Mouse (Mus musculus) intestine, embryonic 16.5 days (tissue): ENCODE measurements around the gene Apoh. TPM values are rescaled to one million over a fixed set of nuclear protein-coding genes. Genes with fewer than 3 reads are reported as not detected.

Source experiments
- ATAC-seq: fragments of 200-750 bp; cut with Nextera tagmentation; 2 replicates; pipeline ENCODE4 v1.8.0; 2017; ENCODE audit warnings: moderate TSS enrichment, moderate library complexity
- H3K27ac ChIP-seq: fragments of 300-500 bp; sonication (generic); 2 replicates; pipeline ENCODE4 v1.5.1; 2014; ENCODE audit warnings: mild to moderate bottlenecking, low read length
- H3K27me3 ChIP-seq: fragments of 300-500 bp; sonication (generic); replicated peaks from 2 replicates; pipeline ENCODE4 v1.6.1; 2014; ENCODE audit warnings: low read length, control low read depth, mixed read lengths; ENCODE audit not compliant: control insufficient read depth, insufficient read depth
- H3K36me3 ChIP-seq: fragments of 300-500 bp; sonication (generic); 2 replicates; pipeline ENCODE4 v1.6.1; 2014; ENCODE audit warnings: low read length, control low read depth; ENCODE audit not compliant: control insufficient read depth, insufficient read depth
- H3K4me1 ChIP-seq: fragments of 300-500 bp; sonication (generic); 2 replicates; pipeline ENCODE4 v1.6.1; 2014; ENCODE audit warnings: low read length, control low read depth, mixed read lengths; ENCODE audit not compliant: control insufficient read depth, insufficient read depth
- H3K4me2 ChIP-seq: fragments of 300-500 bp; sonication (generic); 2 replicates; pipeline ENCODE4 v1.6.1; 2014; ENCODE audit warnings: low read depth, low read length, control low read depth
- H3K4me3 ChIP-seq: fragments of 300-500 bp; sonication (generic); 2 replicates; pipeline ENCODE4 v1.5.1; 2014; ENCODE audit warnings: mild to moderate bottlenecking, low read length
- H3K9ac ChIP-seq: fragments of 300-500 bp; sonication (generic); 2 replicates; pipeline ENCODE4 v1.6.1; 2014; ENCODE audit warnings: low read depth, low read length
- H3K9me3 ChIP-seq: fragments of 300-500 bp; sonication (generic); 2 replicates; pipeline ENCODE4 v1.6.1; 2016; ENCODE audit warnings: low read length, control low read depth; ENCODE audit not compliant: control insufficient read depth
- WGBS: fragments of 180-500 bp; shearing (Covaris S2); extraction: QIAGEN DNeasy Blood & Tissue Kit; methylation state at CpG from one replicate; pipeline ENCODE4 v1.1.7; 2014; 5-methylcytosine and 5-hydroxymethylcytosine counted together
- polyA plus RNA-seq: library from polyadenylated mRNA; unstranded; fragments of >200 nt; fragmentation: Nextera tagmentation; extraction: Ambion mirVana; gene quantifications from 2 replicates; pipeline ENCODE4 v1.2.1, GENCODE M21; 2015

The Apoh gene
- polyA plus RNA-seq, 1 experiment from 2014 or later: 11.5 TPM

DNA sequence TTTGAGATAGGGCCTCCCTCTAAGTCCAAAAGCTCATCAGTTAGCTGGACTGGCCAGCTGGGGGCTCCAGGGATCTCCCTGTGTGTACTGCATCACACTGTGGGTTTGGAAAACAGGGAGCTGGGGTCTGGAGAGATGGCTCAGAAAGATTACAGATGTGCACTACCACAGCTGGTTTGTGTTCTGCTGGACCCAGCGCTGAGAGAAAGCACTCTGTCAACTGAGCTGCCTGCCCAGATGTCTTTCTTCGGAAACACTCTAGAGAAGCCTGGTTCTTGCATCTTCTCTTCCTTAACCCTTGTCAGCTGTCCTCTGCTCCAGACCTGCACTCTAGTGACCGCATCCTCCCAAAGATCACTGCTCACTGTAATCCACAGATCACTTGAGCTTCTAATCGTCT lies 20.8 kb downstream of the Apoh start:
- Histone ChIP-seq H3K27ac (no peak overlapping the region), H3K4me3 (no peak overlapping the region), H3K4me2 (no peak overlapping the region), H3K27me3 (no peaks in the 10 kb centered on the region), H3K9ac (no peak overlapping the region), H3K9me3 (no peaks in the 10 kb centered on the region), H3K4me1 (peaks cover 15% of the 10 kb centered on the region), H3K36me3 (no peaks in the 10 kb centered on the region)
- 0 out of 2 replicates have a peak, but pooled peaks have one; percentile 18 for ATAC-seq
- WGBS: 58% methylated on average over 4 of the region's 4 CpGs

- WGBS: 36% methylated on average over 5 of the region's 7 CpGs
- Histone ChIP-seq H3K9ac (0 out of 2 replicates have a peak overlapping the region, but pooled peaks have one; percentile 9), H3K4me3 (no peak overlapping the region), H3K4me1 (peaks cover 15% of the 10 kb centered on the region), H3K27ac (no peak overlapping the region), H3K36me3 (no peaks in the 10 kb centered on the region), H3K4me2 (no peak overlapping the region), H3K27me3 (no peaks in the 10 kb centered on the region), H3K9me3 (no peaks in the 10 kb centered on the region)
- ATAC-seq: peak; percentile 89
These were observed 21.9 kb downstream of the Apoh start for GRCm38 (mm10) chr11:108364945-108365589.

- H3K27me3 ChIP-seq: no peaks in the 10 kb centered on the region
- no peaks in the 10 kb centered on the region for H3K36me3 ChIP-seq
- no peak overlapping the region for H3K9ac ChIP-seq
- H3K27ac ChIP-seq: no peak overlapping the region
- H3K9me3 ChIP-seq: no peaks in the 10 kb centered on the region
- 59% methylated on average over 7 of the region's 7 CpGs for WGBS
- H3K4me3 ChIP-seq: no peak overlapping the region
- ATAC-seq: peak; percentile 83
- no peak overlapping the region for H3K4me2 ChIP-seq
- peaks cover 15% of the 10 kb centered on the region for H3K4me1 ChIP-seq
These were observed 22.4 kb downstream of the Apoh start for GRCm38 (mm10) chr11:108365600-108365999.

DNA sequence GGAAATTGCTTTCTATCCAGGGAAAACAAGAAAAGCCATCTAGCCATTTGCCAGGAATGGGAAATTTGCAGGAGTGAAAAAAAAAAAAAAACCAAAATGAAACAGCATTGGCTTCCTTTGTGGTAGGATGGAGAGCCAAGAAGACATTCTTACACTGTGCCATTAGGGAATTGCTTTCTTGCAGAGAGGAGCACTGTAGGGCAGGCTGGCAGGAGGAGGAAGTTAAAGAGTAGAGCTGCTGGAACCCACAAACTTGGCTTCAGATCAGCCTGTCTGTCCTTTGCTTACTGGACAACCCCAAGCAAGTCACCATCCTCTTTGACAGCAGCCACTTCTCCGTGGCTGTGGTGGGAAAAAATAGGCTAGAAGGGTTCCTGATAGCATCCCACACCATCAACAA lies 23.9 kb downstream of the Apoh start:
- Histone ChIP-seq H3K27ac (no peak overlapping the region), H3K9ac (no peak overlapping the region), H3K9me3 (no peaks in the 10 kb centered on the region), H3K4me1 (peaks cover 15% of the 10 kb centered on the region), H3K4me2 (no peak overlapping the region), H3K4me3 (no peak overlapping the region), H3K27me3 (no peaks in the 10 kb centered on the region), H3K36me3 (no peaks in the 10 kb centered on the region)
- ATAC-seq: no peak
- 75% methylated on average over 1 of the region's 1 CpGs for WGBS

GRCm38 (mm10) chr11:108376815-108377214 lies 33.7 kb downstream of the Apoh start:
- WGBS: 89% methylated on average over 7 of the region's 7 CpGs
- no peak overlapping the region for H3K4me2 ChIP-seq
- H3K4me3 ChIP-seq: no peak overlapping the region
- no peak overlapping the region for H3K9ac ChIP-seq
- H3K27ac ChIP-seq: no peak overlapping the region
- no peaks in the 10 kb centered on the region for H3K27me3 ChIP-seq
- H3K9me3 ChIP-seq: no peaks in the 10 kb centered on the region
- ATAC-seq: no peak
- no peaks in the 10 kb centered on the region for H3K4me1 ChIP-seq
- no peaks in the 10 kb centered on the region for H3K36me3 ChIP-seq

GRCm38 (mm10) chr11:108377680-108378362 lies 34.7 kb downstream of the Apoh start:
- no peak overlapping the region for H3K9ac ChIP-seq
- H3K9me3 ChIP-seq: no peaks in the 10 kb centered on the region
- H3K4me2 ChIP-seq: 0 out of 2 replicates have a peak overlapping the region, but pooled peaks have one; percentile 7
- H3K36me3 ChIP-seq: no peaks in the 10 kb centered on the region
- peak; percentile 95 for ATAC-seq
- no peaks in the 10 kb centered on the region for H3K27me3 ChIP-seq
- H3K4me1 ChIP-seq: no peaks in the 10 kb centered on the region
- 34% methylated on average over 19 of the region's 19 CpGs for WGBS
- no peak overlapping the region for H3K4me3 ChIP-seq
- H3K27ac ChIP-seq: no peak overlapping the region

GRCm38 (mm10) chr11:108378363-108378751 lies 35.2 kb downstream of the Apoh start:
- Histone ChIP-seq H3K27ac (no peak overlapping the region), H3K27me3 (no peaks in the 10 kb centered on the region), H3K36me3 (no peaks in the 10 kb centered on the region), H3K9ac (no peak overlapping the region), H3K4me2 (no peak overlapping the region), H3K4me1 (no peaks in the 10 kb centered on the region), H3K4me3 (no peak overlapping the region), H3K9me3 (no peaks in the 10 kb centered on the region)
- 64% methylated on average over 4 of the region's 4 CpGs for WGBS
- ATAC-seq: peak; percentile 53

DNA sequence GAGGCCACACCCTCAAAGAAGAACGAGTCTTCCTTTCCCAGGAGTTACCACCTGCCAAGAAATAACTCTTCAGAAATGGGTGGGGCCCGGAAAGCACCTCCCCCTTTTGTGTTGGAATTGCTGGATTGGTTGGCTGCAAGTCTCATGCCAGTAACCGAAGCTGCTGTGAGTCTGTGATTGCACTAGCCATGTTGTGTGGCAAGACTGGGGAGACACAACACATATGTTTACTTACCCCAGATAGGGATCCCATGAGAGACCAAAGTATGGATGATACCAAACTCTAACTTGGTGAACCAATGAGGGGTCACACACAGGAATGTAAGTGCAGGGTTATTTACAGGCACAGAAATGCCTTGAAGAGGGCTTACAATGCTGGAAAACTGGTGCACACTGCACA lies 39.5 kb downstream of the Apoh start:
- Histone ChIP-seq H3K4me2 (no peak overlapping the region), H3K9me3 (no peaks in the 10 kb centered on the region), H3K27ac (no peak overlapping the region), H3K36me3 (no peaks in the 10 kb centered on the region), H3K4me1 (no peaks in the 10 kb centered on the region), H3K9ac (no peak overlapping the region), H3K27me3 (no peaks in the 10 kb centered on the region), H3K4me3 (no peak overlapping the region)
- WGBS: 71% methylated on average over 3 of the region's 3 CpGs
- ATAC-seq: no peak

GRCm38 (mm10) chr11:108384920-108385665 lies 41.9 kb downstream of the Apoh start:
- H3K27ac ChIP-seq: no peak overlapping the region

More at GRCm38 (mm10) chr11:108384920-108385665, 41.9 kb downstream of the Apoh start:
- H3K4me3 ChIP-seq: no peak overlapping the region
- no peaks in the 10 kb centered on the region for H3K4me1 ChIP-seq
- no peak overlapping the region for H3K9ac ChIP-seq
- peak; percentile 63 for ATAC-seq
- no peaks in the 10 kb centered on the region for H3K36me3 ChIP-seq
- WGBS: 47% methylated on average over 4 of the region's 4 CpGs
- no peaks in the 10 kb centered on the region for H3K27me3 ChIP-seq
- H3K9me3 ChIP-seq: no peaks in the 10 kb centered on the region
- no peak overlapping the region for H3K4me2 ChIP-seq
